Mouse (Mus musculus): ENCODE results near the gene Mettl7a3.
"Not testable (repeated sequence)": the region's sequence is repeated elsewhere in the genome, so short reads cannot be mapped to it uniquely, and the experiment has no call there.

The Mettl7a3 gene

DNA sequence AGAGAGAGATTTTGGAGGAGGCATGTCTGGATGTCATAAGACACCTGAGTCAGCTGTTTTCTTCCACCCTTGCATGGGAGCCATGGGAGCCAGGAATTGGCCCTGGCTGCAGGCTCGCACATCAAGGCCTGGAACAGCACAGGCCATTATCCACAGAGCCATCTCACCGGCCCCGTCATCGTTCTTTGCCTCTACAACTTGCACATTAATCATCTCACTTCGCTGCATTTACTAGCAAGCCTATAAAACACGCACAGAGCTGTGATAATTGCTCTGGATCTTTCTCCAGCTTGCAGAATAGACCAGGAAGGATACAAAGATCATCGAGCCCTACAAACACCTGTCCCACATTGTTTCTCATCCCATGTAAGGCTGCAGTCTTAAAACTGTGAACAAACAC is 4.0 kb upstream of the Mettl7a3 start:
- DNase-seq (ENCODE audit: low read depth) = no peak

DNA sequence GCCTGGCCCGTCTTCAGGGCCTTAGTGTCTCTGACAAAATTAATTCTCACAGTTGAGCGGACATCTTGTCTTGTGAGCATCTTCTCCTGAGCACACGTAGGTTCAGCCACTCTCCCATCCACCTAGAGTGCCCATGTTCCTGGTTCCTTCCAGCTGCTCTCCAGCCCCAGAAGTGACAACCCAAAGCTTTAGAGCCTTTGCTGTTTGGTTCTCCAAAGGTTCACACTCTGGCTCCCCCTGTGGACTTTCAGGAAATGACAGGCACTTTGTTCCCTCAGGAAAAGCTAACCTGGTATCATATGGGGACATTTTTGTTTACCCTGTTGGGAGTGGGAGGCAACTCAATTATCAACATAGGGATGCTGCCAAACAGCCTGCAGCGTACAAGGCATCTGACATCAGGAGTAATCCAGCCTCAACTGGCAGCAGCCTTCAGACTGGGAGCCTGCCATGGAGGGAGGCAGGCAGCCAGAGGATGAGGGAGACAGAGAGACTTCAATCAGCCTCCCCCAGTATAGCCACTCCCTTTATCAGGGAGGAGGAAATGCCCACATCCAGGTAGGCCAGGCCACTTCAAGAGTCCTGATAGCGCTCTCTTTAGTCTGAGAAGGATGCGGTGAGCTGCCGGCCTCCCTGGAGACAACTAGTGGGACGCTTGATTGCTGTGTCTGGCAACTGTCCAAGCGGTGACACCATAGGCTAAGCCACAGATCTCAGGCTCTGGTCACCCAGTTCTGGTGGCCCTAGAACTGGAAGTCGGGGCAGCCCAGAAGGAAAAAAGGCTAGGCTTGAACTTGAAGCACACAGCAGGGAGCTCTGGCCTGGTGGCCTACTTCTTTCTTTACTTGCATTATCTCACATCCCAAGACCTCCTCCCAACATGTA is 2.4 kb upstream of the Mettl7a3 start:
- DNase-seq (ENCODE audit: low read depth) = not testable (repeated sequence)

DNA sequence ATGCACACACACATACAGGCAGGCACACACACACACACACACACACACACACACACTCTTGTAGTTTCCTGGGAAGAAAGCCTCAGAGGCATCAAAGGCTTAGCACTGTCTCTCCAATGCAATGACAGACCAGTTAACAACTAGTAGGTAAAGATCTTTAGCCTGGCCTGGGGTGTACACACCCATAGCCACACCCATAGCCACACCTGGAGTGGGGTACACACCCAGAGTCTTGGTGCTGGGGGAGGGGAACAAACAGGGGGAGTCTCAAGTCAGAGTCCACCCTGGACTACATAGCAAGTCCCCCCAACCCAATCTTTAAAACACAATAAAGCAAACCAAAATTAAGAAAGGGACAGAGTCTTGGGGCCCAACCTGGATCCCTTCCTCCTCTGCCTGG is 2.6 kb downstream of the Mettl7a3 start:
- not testable (repeated sequence) for DNase-seq (ENCODE audit: low read depth)

DNA sequence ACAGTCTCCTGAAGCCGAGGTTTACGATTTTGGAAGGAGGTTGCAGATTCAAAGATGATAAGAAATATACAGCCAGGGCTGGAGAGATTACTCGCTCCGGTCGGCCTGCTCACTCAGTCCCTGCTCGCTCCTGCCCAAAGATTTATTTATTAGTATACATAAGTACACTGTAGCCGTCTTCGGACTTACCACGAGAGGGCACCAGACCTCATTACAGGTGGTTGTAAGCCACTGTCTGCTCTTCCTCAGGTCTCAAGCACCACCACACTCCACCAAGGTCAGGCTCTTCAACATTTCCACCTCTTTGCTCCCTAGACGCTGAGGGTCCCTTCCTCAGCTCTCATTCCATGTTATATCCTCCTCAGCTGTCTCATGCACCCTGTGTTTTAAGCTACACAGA is 3.1 kb downstream of the Mettl7a3 start:
- not testable (repeated sequence) for DNase-seq (ENCODE audit: low read depth)

DNA sequence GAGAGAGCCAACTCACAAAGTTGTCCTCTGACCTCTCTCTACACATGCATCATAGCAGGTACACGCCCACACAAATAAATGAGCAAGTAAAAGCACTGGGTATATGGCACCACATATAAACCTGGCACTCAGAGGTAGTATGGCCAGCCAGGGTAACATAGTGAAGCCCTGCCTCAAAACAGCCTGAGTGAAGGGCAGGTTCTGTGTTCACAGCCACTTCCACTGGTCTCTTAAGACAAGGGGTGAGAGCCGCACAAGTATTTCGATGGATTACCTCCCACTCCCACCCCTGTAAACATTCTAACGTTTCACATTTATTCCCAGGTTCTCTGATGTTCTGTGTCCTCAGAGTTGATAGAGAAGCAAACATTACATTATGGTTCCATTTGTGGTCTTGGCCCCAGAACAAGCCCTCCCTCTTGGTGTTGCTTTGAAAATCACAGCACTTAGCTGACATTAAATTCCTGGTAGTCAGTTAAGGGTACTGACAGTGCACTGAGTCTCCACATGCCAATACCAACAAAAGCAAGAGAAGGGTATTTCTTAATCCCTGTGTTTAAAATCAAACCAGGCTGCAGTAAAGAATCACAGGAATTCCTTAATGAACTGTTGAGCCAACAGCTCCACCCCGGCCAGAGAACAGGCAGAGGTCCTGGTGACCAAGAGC is 6.7 kb downstream of the Mettl7a3 start:
- DNase-seq (ENCODE audit: low read depth) = not testable (repeated sequence)

DNA sequence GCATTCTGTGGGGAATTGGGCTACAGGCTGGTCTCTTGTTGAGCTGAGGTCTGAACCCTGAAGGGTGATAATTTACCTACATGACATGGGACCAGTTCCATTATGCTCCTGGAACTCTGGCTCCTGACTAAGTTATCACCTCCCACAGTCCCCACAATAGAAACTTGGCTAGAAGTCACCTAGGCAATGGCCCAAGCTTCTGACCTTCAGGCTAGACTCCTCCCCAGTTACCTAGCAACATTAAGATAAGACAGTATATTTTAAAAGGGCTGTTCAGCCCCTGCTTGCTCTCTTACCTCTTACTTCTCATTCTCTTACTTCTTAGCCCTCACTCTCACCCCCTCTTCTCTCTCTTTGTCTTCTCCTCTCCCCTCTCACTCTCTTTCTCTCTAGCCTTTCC is 10.8 kb downstream of the Mettl7a3 start:
- no peak for DNase-seq (ENCODE audit: low read depth)

DNA sequence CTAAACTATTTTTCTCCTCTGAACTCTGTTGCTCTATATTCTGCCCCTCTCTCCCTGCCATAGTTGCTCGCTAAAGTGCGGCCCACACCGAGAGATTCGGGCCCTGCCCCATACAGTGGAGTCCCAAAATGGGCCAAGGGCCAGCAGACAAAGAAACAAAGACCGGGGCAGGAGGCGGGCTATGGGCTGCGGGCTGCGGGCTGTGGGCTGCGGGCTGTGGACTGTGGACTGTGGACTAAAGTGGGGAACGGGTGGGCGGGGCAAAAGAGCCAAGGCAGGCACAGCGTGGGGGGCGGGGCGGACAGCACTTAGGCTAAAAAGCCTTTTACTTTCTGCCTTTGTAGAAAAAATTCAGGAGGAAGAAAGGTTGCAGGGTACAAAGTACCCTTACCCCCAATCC is 12.0 kb downstream of the Mettl7a3 start:
- DNase-seq (ENCODE audit: low read depth) = no peak

DNA sequence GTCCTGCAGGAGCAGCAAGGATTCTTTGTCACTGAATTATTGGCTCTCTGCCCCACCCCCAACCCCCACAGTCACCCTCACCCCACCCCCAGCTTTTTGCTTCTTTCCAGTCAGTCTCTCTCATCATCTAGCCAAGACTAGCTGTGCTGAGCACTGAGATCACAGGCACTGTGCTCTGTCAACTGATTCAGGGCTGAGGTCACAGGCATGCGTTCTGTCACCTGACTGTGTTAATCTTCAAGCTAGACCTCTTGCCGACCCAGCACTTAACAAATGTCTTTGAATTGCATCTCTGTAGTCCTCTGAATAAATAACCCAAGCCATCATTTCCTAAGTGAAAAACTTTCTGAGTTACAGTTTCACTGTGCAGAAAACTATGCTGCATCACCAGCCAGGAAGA is 14.8 kb downstream of the Mettl7a3 start:
- peak; percentile 1 for DNase-seq (ENCODE audit: low read depth)

DNA sequence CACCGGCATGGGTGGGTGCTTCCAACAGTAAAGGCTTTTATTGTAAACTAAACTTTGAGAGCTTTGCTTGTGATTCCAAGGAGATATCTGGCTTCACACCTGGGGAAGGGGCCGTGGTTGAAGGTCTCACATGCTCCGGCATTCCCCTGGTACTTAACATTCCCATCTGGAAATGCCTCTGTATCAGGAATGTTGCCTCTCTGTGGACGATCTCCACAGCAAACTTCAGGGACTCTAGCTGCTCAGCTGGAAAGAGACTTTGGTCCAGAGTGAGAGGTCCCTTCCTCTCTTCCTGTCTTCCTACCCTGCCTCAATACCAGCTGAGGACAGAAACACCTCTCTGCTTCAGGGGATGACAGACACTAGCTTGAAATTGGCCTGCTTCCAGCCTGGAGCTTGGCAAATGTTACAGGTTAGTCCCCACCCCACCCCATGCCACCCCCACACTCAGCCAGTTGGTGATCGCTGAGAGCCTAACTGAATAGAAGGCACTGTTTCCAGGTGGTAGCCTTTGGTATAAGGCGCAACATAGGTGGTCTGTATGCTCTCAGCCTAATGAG is 16.9 kb downstream of the Mettl7a3 start:
- DNase-seq (ENCODE audit: low read depth) = peak; percentile 2

DNA sequence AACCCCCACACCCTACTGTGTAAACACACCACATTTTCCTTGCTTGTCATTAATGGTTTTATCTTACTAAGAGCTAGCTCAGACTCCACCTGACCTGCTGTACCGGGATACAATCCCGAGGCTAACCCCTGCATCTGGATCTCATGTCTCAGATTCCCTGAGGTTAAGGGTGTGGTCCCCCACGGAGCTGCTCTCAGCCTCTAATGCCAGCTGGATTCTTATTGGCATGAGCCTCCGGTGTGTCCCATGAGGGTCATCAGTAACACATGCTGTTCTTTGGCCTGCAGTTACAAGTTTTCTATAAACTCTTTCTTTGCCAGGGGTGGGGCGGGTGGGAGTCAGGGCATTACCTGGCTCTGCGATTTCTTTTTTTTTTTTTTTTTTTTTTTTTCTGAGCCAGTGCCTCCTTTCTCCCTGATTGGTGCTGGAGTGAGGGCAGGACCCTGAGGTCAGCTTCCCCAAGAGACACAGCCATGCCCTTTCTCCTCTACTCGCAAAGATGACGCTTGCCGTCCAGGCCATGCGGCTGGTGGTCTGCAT is 18.1 kb downstream of the Mettl7a3 start, which contains the start of the genes Methig1 and Mettl7a2:
Methig1 (plus strand) TSS at position 439 of the 540 bp plus-strand sequence.
Mettl7a2 (plus strand) TSS at position 490 of the 540 bp plus-strand sequence.
- DNase-seq (ENCODE audit: low read depth) = peak; percentile 18

DNA sequence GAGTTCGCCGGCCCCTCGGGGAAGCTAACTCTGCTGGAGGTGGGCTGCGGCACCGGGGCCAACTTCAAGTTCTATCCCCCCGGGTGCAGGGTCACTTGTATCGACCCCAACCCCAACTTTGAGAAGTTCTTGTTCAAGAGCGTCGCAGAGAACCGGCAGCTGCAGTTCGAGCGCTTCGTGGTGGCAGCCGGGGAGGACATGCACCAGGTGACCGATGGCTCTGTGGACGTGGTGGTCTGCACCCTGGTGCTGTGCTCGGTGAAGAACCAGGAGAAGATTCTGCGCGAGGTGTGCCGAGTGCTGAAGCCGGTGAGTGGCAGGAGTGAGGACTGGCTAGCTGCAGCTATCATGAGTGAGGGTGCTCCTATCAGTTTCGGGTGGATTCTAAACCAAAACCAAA is 18.7 kb downstream of the Mettl7a3 start:
- DNase-seq (ENCODE audit: low read depth) = not testable (repeated sequence)

DNA sequence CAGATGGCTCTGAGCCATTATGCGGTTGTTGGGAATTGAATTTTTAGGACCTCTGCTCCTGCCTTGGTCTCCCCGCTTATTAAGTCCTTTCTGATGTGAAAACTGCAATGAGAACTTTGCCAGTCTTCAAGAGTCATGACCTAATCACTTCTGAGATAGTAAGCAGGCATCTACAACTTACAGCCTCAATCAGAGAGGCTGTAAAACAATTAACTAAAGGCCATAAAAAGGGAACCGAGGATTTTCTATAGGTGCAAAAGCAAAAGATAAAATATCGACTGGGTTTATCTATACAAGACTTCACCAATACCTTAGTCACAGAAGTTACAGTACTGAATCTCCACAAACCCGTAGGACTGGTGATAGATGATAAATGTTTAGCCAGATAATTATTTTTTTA is 21.1 kb downstream of the Mettl7a3 start:
- DNase-seq (ENCODE audit: low read depth) = no peak

DNA sequence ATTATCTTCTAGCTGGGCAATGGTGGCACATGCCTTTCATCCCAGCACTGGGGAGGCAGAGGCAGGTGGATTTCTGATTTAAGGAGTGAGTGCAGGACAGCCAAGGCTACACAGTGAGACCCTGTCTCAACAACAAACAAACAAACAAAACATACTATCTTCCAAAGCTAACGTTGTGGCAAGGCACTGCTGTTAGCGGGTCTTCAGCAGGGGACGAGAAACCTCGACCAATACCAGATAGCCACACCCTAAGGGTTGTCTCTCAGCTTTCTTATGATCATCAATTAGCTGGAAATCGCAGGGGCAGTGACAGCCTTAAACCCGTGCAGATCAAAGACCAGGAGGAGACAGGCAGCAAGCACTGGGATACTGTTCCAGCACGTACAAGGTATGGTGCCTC is 29.5 kb downstream of the Mettl7a3 start, which contains the start of gene Higd1c:
Higd1c (plus strand) TSS at position 301 of the 400 bp plus-strand sequence.
- no peak for DNase-seq (ENCODE audit: low read depth)

DNA sequence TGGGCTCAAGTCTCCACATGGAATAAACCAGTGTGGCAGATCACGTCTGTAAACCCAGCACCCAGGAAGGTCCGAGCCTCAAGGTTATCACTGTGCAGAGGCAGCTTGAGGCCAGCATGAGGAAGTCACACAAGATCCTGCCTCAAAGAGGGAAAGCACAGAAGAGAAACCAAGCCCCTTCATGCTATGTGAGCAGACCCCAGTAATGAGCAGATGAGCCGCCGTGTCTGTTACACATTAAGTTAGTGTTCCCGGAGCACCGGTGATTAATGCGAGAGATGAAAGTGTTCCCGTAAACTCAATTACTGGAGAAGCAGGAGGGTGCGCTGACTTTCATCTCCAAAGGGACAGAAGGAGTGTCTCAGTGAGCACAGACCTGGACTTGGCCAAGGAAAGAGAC is 31.2 kb downstream of the Mettl7a3 start:
- not testable (repeated sequence) for DNase-seq (ENCODE audit: low read depth)

DNA sequence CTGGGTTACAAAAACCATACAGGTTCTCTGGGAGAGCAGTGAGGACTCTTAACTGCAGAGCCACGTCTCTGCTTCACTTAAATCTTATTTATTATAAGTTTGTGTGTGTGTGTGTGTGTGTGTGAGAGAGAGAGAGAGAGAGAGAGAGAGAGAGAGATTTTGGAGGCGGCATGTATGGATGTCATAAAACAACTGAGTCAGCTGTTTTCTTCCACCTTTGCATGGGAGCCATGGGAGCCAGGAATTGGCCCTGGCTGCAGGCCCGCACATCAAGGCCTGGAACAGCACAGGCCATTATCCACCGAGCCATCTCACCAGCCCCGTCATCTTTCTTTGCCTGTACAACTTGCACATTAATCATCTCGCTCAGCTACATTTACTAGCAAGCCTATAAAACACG is 32.4 kb downstream of the Mettl7a3 start:
- DNase-seq (ENCODE audit: low read depth) = peak; percentile 20

DNA sequence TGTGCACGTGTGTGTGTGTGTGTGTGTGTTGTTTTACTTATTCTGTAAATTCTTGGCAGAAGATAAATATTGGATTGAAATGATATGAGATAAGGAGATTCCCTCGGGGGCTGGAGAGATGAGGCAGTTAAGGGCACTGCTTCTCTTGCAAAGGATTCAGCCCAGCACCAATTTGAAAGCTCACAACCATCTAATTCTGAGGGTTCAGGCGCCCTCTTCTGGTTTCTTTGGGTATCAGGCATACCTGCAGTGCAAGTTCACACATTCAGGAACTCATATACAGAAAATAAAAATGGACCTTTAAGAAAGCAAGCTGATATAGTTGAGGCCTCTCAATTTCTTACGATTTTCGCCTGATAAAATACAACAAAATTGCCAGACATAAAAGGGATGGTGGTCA is 40.3 kb downstream of the Mettl7a3 start:
- DNase-seq (ENCODE audit: low read depth) = peak; percentile 86

DNA sequence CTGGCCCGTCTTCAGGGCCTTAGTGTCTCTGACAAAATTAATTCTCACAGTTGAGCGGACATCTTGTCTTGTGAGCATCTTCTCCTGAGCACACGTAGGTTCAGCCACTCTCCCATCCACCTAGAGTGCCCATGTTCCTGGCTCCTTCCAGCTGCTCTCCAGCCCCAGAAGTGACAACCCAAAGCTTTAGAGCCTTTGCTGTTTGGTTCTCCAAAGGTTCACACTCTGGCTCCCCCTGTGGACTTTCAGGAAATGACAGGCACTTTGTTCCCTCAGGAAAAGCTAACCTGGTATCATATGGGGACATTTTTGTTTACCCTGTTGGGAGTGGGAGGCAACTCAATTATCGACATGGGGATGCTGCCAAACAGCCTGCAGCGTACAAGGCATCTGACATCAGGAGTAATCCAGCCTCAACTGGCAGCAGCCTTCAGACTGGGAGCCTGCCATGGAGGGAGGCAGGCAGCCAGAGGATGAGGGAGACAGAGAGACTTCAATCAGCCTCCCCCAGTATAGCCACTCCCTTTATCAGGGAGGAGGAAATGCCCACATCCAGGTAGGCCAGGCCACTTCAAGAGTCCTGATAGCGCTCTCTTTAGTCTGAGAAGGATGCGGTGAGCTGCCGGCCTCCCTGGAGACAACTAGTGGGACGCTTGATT is 43.2 kb downstream of the Mettl7a3 start:
- not testable (repeated sequence) for DNase-seq (ENCODE audit: low read depth)

DNA sequence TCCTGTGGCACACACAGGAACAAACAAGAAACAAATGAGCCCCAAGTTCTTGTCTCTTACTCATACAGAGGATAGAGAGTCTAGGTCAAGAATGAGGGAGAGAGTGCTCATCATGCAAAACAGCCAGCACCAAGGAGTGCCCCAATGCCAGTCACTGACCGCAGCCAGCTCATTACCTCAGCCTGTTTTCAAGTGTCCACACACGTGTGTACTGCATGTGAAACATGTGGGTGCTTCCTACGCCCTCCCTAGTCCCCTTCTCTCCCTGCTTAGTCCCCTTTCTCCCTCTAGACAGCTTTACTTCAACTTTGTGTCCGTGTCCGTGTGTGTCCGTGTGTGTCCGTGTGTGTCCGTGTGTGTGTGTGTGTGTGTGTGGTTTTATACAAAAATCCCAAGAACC is 44.9 kb downstream of the Mettl7a3 start:
- no peak for DNase-seq (ENCODE audit: low read depth)

DNA sequence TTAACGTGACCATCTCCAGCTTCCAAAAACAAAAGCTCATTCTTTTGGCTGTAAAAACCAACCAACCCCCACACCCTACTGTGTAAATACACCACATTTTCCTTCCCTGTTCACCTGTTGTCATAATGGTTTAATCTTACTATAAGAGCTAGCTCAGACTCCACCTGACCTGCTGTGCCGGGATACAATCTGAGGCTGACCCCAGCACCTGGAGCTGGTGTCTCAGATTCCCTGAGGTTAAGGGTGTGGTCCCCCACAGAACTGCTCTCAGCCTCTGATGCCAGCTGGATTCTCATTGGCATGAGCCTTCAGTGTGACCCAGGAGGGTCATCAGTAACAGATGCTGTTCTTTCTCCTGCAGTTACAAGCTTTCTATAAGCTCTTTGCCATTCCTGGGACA is 45.4 kb downstream of the Mettl7a3 start:
- DNase-seq (ENCODE audit: low read depth) = no peak

DNA sequence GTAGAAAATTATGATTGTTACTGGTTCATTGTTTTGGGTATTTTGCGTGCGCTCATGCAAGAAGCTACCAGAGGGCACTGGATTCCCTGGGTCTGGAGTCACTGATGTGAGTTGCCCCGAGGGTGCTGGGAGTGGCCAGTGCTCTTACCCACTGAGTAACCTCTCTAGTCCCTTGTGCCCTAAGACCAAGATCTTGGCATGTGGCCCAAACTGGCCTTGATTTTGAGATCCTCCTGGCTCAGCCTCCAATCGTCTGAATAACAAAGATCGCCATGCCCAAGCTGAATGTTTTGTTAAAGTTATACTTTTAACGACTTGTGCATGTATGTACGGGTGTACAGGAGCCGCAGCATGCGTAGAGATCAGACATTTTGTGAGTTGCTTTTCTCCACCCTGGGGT is 51.0 kb downstream of the Mettl7a3 start:
- peak; percentile 13 for DNase-seq (ENCODE audit: low read depth)

DNA sequence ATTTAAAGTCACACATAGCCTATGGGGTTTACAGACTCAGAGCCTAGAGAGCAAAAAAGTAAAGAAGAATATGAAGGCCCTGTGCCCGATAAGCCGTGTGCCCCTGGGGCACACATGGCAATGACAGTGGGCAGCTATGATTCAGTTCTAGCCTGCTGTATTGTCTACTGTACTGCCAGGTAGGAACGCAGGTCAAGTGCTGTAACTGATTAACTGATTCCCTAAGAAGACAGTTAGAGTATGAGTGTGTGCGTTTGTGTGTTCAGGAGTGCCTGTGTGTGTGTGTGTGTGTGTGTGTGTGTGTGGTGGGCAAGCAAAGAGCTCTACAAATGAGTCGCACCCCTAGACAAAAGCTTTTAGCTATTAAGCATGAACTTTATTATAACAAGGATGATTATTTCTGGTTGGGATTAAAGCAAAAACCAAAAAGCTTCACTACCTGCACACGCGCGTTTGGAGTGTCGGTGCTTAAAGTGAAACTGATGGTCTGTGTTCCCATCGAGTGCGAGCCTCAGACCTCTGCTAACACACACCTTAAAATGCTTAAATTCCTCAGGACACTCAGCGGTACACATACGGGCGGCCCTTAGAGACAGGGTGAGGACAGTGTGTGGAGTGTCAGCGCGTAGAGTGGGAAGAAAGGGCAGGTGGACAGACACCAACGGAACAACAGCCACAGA is 53.0 kb downstream of the Mettl7a3 start:
- no peak for DNase-seq (ENCODE audit: low read depth)

Data from NIH3T3 (cell line).